Mouse (Mus musculus) C2C12 (cell line): ENCODE data around the gene Gm20831. TPM values are rescaled to one million over a fixed set of nuclear protein-coding genes. Genes with fewer than 3 reads are reported as not detected.
"Not testable (repeated sequence)": the region's sequence is repeated elsewhere in the genome, so short reads cannot be mapped to it uniquely, and the experiment has no call there.

ENCODE experiments used
- H3K27me3 ChIP-seq: one replicate; pipeline ENCODE4 v1.6.1; 2011; ENCODE audit not compliant: control insufficient read depth, insufficient read depth, insufficient read length
- H3K36me3 ChIP-seq: one replicate; pipeline ENCODE4 v1.6.1; 2011; ENCODE audit not compliant: control insufficient read depth, insufficient read depth
- H3K4me3 ChIP-seq: one replicate; pipeline ENCODE4 v1.5.1; 2011; ENCODE audit warnings: mild to moderate bottlenecking, control low read depth; ENCODE audit not compliant: poor library complexity, insufficient read depth, severe bottlenecking
- H3K79me2 ChIP-seq: one replicate; pipeline ENCODE4 v1.6.1; 2011; ENCODE audit not compliant: control insufficient read depth, insufficient read depth
- H3K79me3 ChIP-seq: one replicate; pipeline ENCODE4 v1.6.1; 2011; ENCODE audit warnings: low read depth, control low read depth
- H3ac ChIP-seq: one replicate; pipeline ENCODE3; 2011; ENCODE audit warnings: low read depth; ENCODE audit not compliant: control insufficient read depth, insufficient read length
- long read RNA-seq, 2 experiments: library from polyadenylated mRNA; unstranded; transcript quantifications; one replicate each; pipeline ENCODE4 v2.0.0; 2019 to 2020
- polyA plus RNA-seq: library from polyadenylated mRNA; unstranded; fragments of >200 nt; fragmentation: generic; extraction: Trizol; gene quantifications from one replicate; pipeline ENCODE4 v1.2.1, GENCODE M21; 2012; ENCODE audit warnings: missing spikeins

Gene Gm20831
- polyA plus RNA-seq: not detected
- long read RNA-seq, experiment 1: 0 reads
- long read RNA-seq, experiment 2: 0 reads

GRCm38 (mm10) chrY:17874441-17874840 lies at the start of gene Gm20831, which contains the start of gene Gm20772:
TSS of gene Gm20831 (plus strand) at chrY:17874741.
TSS of gene Gm20772 (plus strand) at chrY:17874741.
- H3ac ChIP-seq, H3K27me3 ChIP-seq, H3K79me3 ChIP-seq, H3K4me3 ChIP-seq, H3K79me2 ChIP-seq, H3K36me3 ChIP-seq: not testable (repeated sequence)

- H3K4me3 ChIP-seq, H3K79me2 ChIP-seq, H3ac ChIP-seq, H3K27me3 ChIP-seq, H3K36me3 ChIP-seq, H3K79me3 ChIP-seq: not testable (repeated sequence)
Measured at GRCm38 (mm10) chrY:17846166-17846565, 28.4 kb upstream of the Gm20831 start, which contains the start of gene Gm21904. TSS of gene Gm21904 (minus strand) at chrY:17846266.

- H3K36me3 ChIP-seq, H3K79me3 ChIP-seq, H3K27me3 ChIP-seq, H3K79me2 ChIP-seq, H3K4me3 ChIP-seq, H3ac ChIP-seq: not testable (repeated sequence)
Measured at GRCm38 (mm10) chrY:17937230-17937629, 62.7 kb downstream of the Gm20831 start, which contains the start of gene Srsy. TSS of gene Srsy (minus strand) at chrY:17937330.

Other genes starting within 250 kb of the Gm20831 start
- not detected for gene Gm21904, start 28.5 kb upstream of the Gm20831 start, polyA plus RNA-seq
- not detected for gene Gm20772, start within 50 bp of the Gm20831 start, polyA plus RNA-seq
- gene Srsy, start 62.6 kb downstream of the Gm20831 start, polyA plus RNA-seq: not detected
- not detected for gene Gm21764, start 187.1 kb downstream of the Gm20831 start, polyA plus RNA-seq
- gene Ssty1, start 214.4 kb downstream of the Gm20831 start, polyA plus RNA-seq: not detected